Mouse (Mus musculus) ES-E14 (cell line): Measurements from ENCODE around the gene Ank3.

Source experiments
- CHD2 ChIP-seq: IDR thresholded peaks from 2 replicates; pipeline ENCODE4 v1.6.1; 2014; ENCODE audit warnings: mild to moderate bottlenecking, low read depth, low read length, inconsistent platforms
- ZNF384 ChIP-seq: IDR thresholded peaks from 2 replicates; pipeline ENCODE4 v1.6.1; 2012; ENCODE audit warnings: low read depth, low read length, inconsistent platforms

DNA sequence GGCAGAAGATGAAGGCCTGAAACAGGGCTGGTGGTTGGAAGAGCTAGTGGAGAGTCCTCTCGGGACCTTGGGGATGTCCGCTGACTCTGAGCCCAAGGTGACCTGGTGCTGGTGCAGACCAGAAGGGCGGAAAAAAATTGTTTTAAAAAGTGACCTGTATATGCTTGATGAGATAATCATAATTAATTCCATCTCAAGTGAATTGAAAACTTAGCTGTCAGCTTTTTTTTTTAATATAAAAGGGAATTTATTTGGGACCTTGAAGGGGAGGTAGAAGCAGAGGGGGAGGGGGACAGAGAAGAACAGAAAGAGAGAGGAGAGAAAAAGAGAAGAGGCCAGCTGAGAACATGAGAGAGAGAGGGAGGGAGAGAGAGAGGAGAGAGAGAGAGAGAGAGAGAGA lies 229.2 kb downstream of the Ank3 start:
- no peak for TF ChIP-seq CHD2
- TF ChIP-seq ZNF384: no peak
